Mouse (Mus musculus) embryonic facial prominence, embryonic 11.5 days (tissue): ENCODE measurements at regions not wholly inside any gene's neighbourhood (a gene's known extent, or its start where the extent isn't known, plus 50 kb on each side); places are given as distances from the start of the nearest gene placed in this dataset.

Experiments
- ATAC-seq: fragments of 200-750 bp; cut with Nextera tagmentation; replicated peaks from 2 replicates; pipeline ENCODE4 v1.8.0; 2017; ENCODE audit warnings: low read depth; ENCODE audit not compliant: insufficient number of reproducible peaks, low FRiP score, low TSS enrichment
- DNase-seq: peaks from one replicate; pipeline ENCODE4 v3.0.0-alpha.2; 2015; ENCODE audit warnings: low spot score
- H3K27ac ChIP-seq: fragments of 300-500 bp; sonication (generic); replicated peaks from 2 replicates; pipeline ENCODE4 v1.5.1; 2014; ENCODE audit warnings: mild to moderate bottlenecking, low read depth, low read length, control low read depth
- H3K27me3 ChIP-seq: fragments of 300-500 bp; sonication (generic); 2 replicates; pipeline ENCODE4 v1.6.1; 2014; ENCODE audit warnings: mild to moderate bottlenecking, low read length, moderate library complexity, mixed read lengths; ENCODE audit not compliant: control insufficient read depth, insufficient read depth
- H3K36me3 ChIP-seq: fragments of 300-500 bp; sonication (generic); replicated peaks from 2 replicates; pipeline ENCODE4 v1.6.1; 2014; ENCODE audit warnings: low read depth, mild to moderate bottlenecking, low read length, moderate library complexity, mixed read lengths; ENCODE audit not compliant: control insufficient read depth, insufficient read depth
- H3K4me1 ChIP-seq: fragments of 300-500 bp; sonication (generic); 2 replicates; pipeline ENCODE4 v1.6.1; 2014; ENCODE audit warnings: low read length, mixed read lengths; ENCODE audit not compliant: control insufficient read depth, insufficient read depth
- H3K4me2 ChIP-seq: fragments of 300-500 bp; sonication (generic); 2 replicates; pipeline ENCODE4 v1.6.1; 2014; ENCODE audit warnings: low read depth, mild to moderate bottlenecking, control low read depth, low read length, moderate library complexity
- H3K4me3 ChIP-seq: fragments of 300-500 bp; sonication (generic); 2 replicates; pipeline ENCODE4 v1.5.1; 2014; ENCODE audit warnings: low read depth, low read length, control low read depth
- H3K9ac ChIP-seq: fragments of 300-500 bp; sonication (generic); replicated peaks from 2 replicates; pipeline ENCODE4 v1.6.1; 2014; ENCODE audit warnings: mild to moderate bottlenecking, control low read depth, low read length
- H3K9me3 ChIP-seq: fragments of 300-500 bp; sonication (generic); replicated peaks from 2 replicates; pipeline ENCODE4 v1.6.1; 2016; ENCODE audit warnings: mild to moderate bottlenecking, low read length, inconsistent platforms, mixed read lengths; ENCODE audit not compliant: control insufficient read depth
- WGBS: fragments of 180-500 bp; shearing (Covaris S2); extraction: QIAGEN DNeasy Blood & Tissue Kit; methylation state at CpG from one replicate; pipeline ENCODE4 v1.1.7; 2014; 5-methylcytosine and 5-hydroxymethylcytosine counted together

GRCm38 (mm10) chr9:116342446-116343085, 167.4 kb upstream of the Tgfbr2 start:
- no peak for DNase-seq
- Histone ChIP-seq H3K9ac (no peak overlapping the region), H3K4me1 (no peaks in the 10 kb centered on the region), H3K4me3 (no peak overlapping the region), H3K27me3 (no peaks in the 10 kb centered on the region), H3K27ac (no peak overlapping the region), H3K4me2 (no peak overlapping the region), H3K36me3 (no peaks in the 10 kb centered on the region), H3K9me3 (no peaks in the 10 kb centered on the region)
- ATAC-seq, result no peak
- 79% methylated on average over 8 of the region's 8 CpGs for WGBS

- Histone ChIP-seq H3K4me1 (no peaks in the 10 kb centered on the region), H3K9ac (no peak overlapping the region), H3K4me3 (no peak overlapping the region), H3K27me3 (no peaks in the 10 kb centered on the region), H3K27ac (no peak overlapping the region), H3K36me3 (no peaks in the 10 kb centered on the region), H3K9me3 (no peaks in the 10 kb centered on the region), H3K4me2 (no peak overlapping the region)
- 76% methylated on average over 4 of the region's 4 CpGs for WGBS
- ATAC-seq, result no peak
- DNase-seq, result no peak
Measured at GRCm38 (mm10) chr9:116342009-116342408, 166.8 kb upstream of the Tgfbr2 start.

GRCm38 (mm10) chr9:116340952-116341351, 165.8 kb upstream of the Tgfbr2 start:
- no peak overlapping the region for H3K4me2 ChIP-seq
- no peak overlapping the region for H3K4me3 ChIP-seq
- ATAC-seq (no peak), DNase-seq (no peak)
- H3K27me3 ChIP-seq, result no peaks in the 10 kb centered on the region
- H3K9me3 ChIP-seq, result no peaks in the 10 kb centered on the region
- no peaks in the 10 kb centered on the region for H3K36me3 ChIP-seq
- H3K27ac ChIP-seq, result no peak overlapping the region
- H3K9ac ChIP-seq, result no peak overlapping the region
- no peaks in the 10 kb centered on the region for H3K4me1 ChIP-seq

GRCm38 (mm10) chr9:116338729-116339100, 163.6 kb upstream of the Tgfbr2 start:
- ATAC-seq (no peak), DNase-seq (no peak)
- Histone ChIP-seq H3K4me1 (no peaks in the 10 kb centered on the region), H3K9ac (no peak overlapping the region), H3K4me3 (no peak overlapping the region), H3K9me3 (no peaks in the 10 kb centered on the region), H3K27me3 (no peaks in the 10 kb centered on the region), H3K36me3 (no peaks in the 10 kb centered on the region), H3K4me2 (no peak overlapping the region), H3K27ac (no peak overlapping the region)
- WGBS, result 93% methylated on average over 5 of the region's 5 CpGs

- ATAC-seq (no peak), DNase-seq (no peak)
- WGBS, result 80% methylated on average over 5 of the region's 5 CpGs
- Histone ChIP-seq H3K27me3 (no peaks in the 10 kb centered on the region), H3K4me2 (no peak overlapping the region), H3K9ac (no peak overlapping the region), H3K27ac (no peak overlapping the region), H3K4me3 (no peak overlapping the region), H3K4me1 (no peaks in the 10 kb centered on the region), H3K9me3 (no peaks in the 10 kb centered on the region), H3K36me3 (no peaks in the 10 kb centered on the region)
Measured at GRCm38 (mm10) chr9:116338093-116338728, 163.1 kb upstream of the Tgfbr2 start.

- no peaks in the 10 kb centered on the region for H3K4me1 ChIP-seq
Measured at GRCm38 (mm10) chr9:116337446-116338010, 162.4 kb upstream of the Tgfbr2 start.

GRCm38 (mm10) chr9:116335561-116336478, 160.7 kb upstream of the Tgfbr2 start:
- no peaks in the 10 kb centered on the region for H3K27me3 ChIP-seq
- H3K4me2 ChIP-seq, result no peak overlapping the region
- no peak overlapping the region for H3K9ac ChIP-seq
- WGBS, result 86% methylated on average over 11 of the region's 11 CpGs
- DNase-seq (no peak), ATAC-seq (no peak)
- no peaks in the 10 kb centered on the region for H3K36me3 ChIP-seq
- H3K4me3 ChIP-seq, result no peak overlapping the region
- no peak overlapping the region for H3K27ac ChIP-seq
- no peaks in the 10 kb centered on the region for H3K4me1 ChIP-seq
- no peaks in the 10 kb centered on the region for H3K9me3 ChIP-seq

More at GRCm38 (mm10) chr9:116337446-116338010, 162.4 kb upstream of the Tgfbr2 start:
- H3K27me3 ChIP-seq, result no peaks in the 10 kb centered on the region
- no peaks in the 10 kb centered on the region for H3K36me3 ChIP-seq
- DNase-seq, result no peak
- no peak overlapping the region for H3K4me3 ChIP-seq
- no peak overlapping the region for H3K9ac ChIP-seq
- no peak overlapping the region for H3K27ac ChIP-seq
- H3K9me3 ChIP-seq, result no peaks in the 10 kb centered on the region
- no peak overlapping the region for H3K4me2 ChIP-seq
- no peak for ATAC-seq
- WGBS, result 93% methylated on average over 8 of the region's 8 CpGs
